Mouse (Mus musculus) spleen, adult 18-20 months (tissue): ENCODE measurements at regions not wholly inside any gene's neighbourhood (a gene's known extent, or its start where the extent isn't known, plus 50 kb on each side); places are given as distances from the start of the nearest gene placed in this dataset.

Source experiments
- DNase-seq, 2 experiments: peaks; one replicate each; pipeline ENCODE4 v3.0.0; 2022; ENCODE audit warnings: mixed read lengths in 2 of 2

- DNase-seq: no peak
These were observed 444.9 kb upstream of the Mon1b start for GRCm38 (mm10) chr8:113190537-113190936.

- DNase-seq: no peak
These were observed 443.9 kb upstream of the Mon1b start for GRCm38 (mm10) chr8:113191537-113191936.
